ENCODE assay signal across 1 mouse cellular context in the genomic region with DNA sequence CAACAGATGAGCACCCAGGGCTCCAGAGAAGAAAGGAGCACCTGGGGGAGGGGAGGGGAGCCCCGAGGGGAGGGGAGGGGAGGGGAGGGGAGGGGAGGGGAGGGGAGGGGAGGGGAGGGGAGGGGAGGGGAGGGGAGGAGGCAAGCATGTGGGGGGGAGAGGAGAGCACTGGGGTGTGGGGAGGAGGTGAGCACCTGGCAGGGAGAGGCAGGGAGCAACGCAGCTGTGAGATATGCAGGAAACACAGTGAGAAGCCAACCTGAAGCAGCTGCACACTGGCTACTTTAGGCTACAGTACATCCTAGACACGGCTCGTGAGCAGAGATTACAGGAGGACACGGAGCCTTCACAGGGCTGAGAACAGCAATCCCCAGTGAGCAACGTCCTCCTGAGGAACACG.
TF ChIP-seq lines count a peak whose summit lies in the region.

No protein-coding gene starts in this region.

TF ChIP-seq in MEL, 35 proteins besides CTCF, POLR2A, EP300 and RAD21 (continued from another document):
- TF ChIP-seq POLR2AphosphoS5 (IDR thresholded peaks at IDR 0.05; ENCODE audit: borderline replicate concordance, low read depth, low read length) (no peak), POLR2AphosphoS2 (IDR thresholded peaks at IDR 0.05; ENCODE audit: low read length) (no peak), KAT2A (conservative IDR thresholded peaks at IDR 0.05; ENCODE audit: low read depth, low read length) (no peak), MAFK (IDR thresholded peaks at IDR 0.05; ENCODE audit: borderline replicate concordance, low read depth, low read length) (no peak), ZC3H11A (IDR thresholded peaks at IDR 0.05; ENCODE audit: low read depth, low read length) (no peak), TCF12 (IDR thresholded peaks at IDR 0.05; ENCODE audit: low read depth, low read length) (no peak), ETS1 (IDR thresholded peaks at IDR 0.05; ENCODE audit: low read depth, low read length) (no peak), CHD2 (IDR thresholded peaks at IDR 0.05; ENCODE audit: low read length) (no peak)
